Mouse (Mus musculus): Measurements from ENCODE around the gene Atp2c1.

GRCm38 (mm10) chr9:105390616-105391015 is 136.5 kb downstream of the Atp2c1 start:
- no peak for TF ChIP-seq CTCF (conservative IDR thresholded peaks at IDR 0.05; ENCODE audit: low read length)
- no peak for TF ChIP-seq NANOG (IDR thresholded peaks at IDR 0.05; ENCODE audit: borderline replicate concordance, low read length)
